Mouse (Mus musculus): ENCODE data around the gene Hap1. TPM values are rescaled to one million over a fixed set of nuclear protein-coding genes. Genes with fewer than 3 reads are reported as not detected.

The Hap1 gene
- polyA plus RNA-seq, 1 experiment from 2014 or later = 440 TPM

- peaks cover 20% of the 10 kb centered on the region for H3K4me1 ChIP-seq (ENCODE audit: control insufficient read depth, insufficient read depth, low read length)
- ATAC-seq = no peak
- no peaks in the 10 kb centered on the region for H3K9me3 ChIP-seq (replicated peaks; ENCODE audit: control insufficient read depth, low read length, poor library complexity, severe bottlenecking)
- H3K9ac ChIP-seq (ENCODE audit: low read depth, low read length) = no peak overlapping the region
- H3K27me3 ChIP-seq (ENCODE audit: control insufficient read depth, insufficient read depth, low read depth, low read length) = no peaks in the 10 kb centered on the region
- no peaks in the 10 kb centered on the region for H3K36me3 ChIP-seq (ENCODE audit: control insufficient read depth, insufficient read depth, low read length)
- no peak overlapping the region for H3K27ac ChIP-seq (ENCODE audit: low read length)
- H3K4me2 ChIP-seq (ENCODE audit: low read length) = no peak overlapping the region
- 60% methylated on average over 7 of the region's 7 CpGs for WGBS
- H3K4me3 ChIP-seq (ENCODE audit: low read depth, low read length) = no peak overlapping the region
Observed at GRCm38 (mm10) chr11:100391884-100392345, 36.0 kb upstream of the Hap1 start.

DNA sequence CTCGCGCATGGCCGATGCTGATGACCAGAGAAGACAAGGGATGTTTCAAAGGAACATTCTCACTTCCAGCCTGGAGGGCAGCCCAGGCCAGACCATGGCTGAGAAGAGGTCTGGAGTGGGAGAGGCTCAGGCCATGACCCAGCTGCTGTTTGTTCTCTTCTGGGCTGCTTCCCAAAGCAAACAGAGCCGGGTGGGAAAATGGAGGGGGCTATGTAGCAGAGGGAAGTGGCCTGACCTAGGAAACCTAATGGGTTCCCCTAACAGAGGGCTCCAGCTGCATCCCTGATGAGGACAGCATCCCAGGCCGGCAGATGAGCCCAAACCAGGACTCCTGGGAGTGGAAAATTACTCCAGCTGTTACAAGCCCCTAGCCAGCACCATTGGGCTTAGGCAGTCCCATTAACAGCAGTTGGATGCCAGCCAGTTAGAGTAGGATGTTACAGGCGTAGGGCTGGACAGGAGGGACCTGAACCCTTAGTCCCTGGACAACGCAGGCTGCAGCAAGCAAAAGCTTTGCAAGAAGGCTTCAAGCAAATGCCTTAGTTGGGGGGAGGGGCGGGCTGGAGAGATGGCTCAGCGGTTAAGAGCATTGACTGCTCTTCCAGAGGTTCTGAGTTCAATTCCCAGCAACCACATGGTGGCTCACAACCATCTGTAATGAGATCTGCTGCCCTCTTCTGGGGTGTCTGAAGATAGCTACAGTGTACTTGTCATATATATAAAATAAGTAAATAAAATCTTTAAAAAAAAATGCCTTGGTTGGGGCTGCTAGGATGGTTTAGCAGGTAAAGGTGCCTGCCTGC is 35.4 kb upstream of the Hap1 start:
- Histone ChIP-seq H3K9ac (ENCODE audit: low read depth, low read length) (no peak overlapping the region), H3K4me2 (ENCODE audit: low read length) (no peak overlapping the region), H3K27ac (ENCODE audit: low read length) (0 out of 2 replicates have a peak overlapping the region, but pooled peaks have one; percentile 4), H3K9me3 (replicated peaks; ENCODE audit: control insufficient read depth, low read length, poor library complexity, severe bottlenecking) (no peaks in the 10 kb centered on the region), H3K36me3 (ENCODE audit: control insufficient read depth, insufficient read depth, low read length) (no peaks in the 10 kb centered on the region), H3K4me1 (ENCODE audit: control insufficient read depth, insufficient read depth, low read length) (peaks cover 16% of the 10 kb centered on the region), H3K4me3 (ENCODE audit: low read depth, low read length) (no peak overlapping the region), H3K27me3 (ENCODE audit: control insufficient read depth, insufficient read depth, low read depth, low read length) (no peaks in the 10 kb centered on the region)
- ATAC-seq = peak; percentile 40; the same call in 1 of the 2 replicates
- 60% methylated on average over 9 of the region's 9 CpGs for WGBS

DNA sequence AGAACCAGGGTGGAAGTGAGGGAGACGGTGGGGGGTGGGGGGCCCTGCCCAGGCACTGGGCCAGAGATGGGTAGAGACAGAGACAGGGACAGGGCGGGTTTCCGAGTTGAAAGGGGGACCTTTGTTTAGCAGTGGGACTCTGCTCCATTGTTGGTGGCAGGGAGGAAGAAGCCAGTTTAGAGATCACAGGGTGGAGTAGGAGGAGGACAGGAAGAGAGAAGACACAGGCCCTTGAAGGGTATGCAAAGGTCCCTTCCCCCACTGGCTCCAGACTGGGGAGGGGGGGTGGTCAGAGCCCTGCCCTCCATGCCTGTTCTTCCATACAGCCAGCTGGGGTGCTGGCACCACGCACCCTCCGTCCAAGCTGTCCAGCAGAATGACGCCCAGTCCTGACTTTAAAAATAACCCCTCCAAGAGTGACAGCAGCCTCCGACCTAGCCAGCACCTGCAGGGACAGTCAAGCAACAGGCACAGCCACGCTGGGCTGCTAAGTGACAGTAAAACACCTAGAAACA is 34.1 kb upstream of the Hap1 start:
- Histone ChIP-seq H3K27ac (ENCODE audit: low read length) (no peak overlapping the region), H3K4me3 (ENCODE audit: low read depth, low read length) (no peak overlapping the region), H3K36me3 (ENCODE audit: control insufficient read depth, insufficient read depth, low read length) (peaks cover 9% of the 10 kb centered on the region), H3K9me3 (replicated peaks; ENCODE audit: control insufficient read depth, low read length, poor library complexity, severe bottlenecking) (no peaks in the 10 kb centered on the region), H3K9ac (ENCODE audit: low read depth, low read length) (no peak overlapping the region), H3K4me2 (ENCODE audit: low read length) (no peak overlapping the region), H3K27me3 (ENCODE audit: control insufficient read depth, insufficient read depth, low read depth, low read length) (no peaks in the 10 kb centered on the region), H3K4me1 (ENCODE audit: control insufficient read depth, insufficient read depth, low read length) (peaks cover 3% of the 10 kb centered on the region)
- ATAC-seq = no peak
- whole genome bisulfite sequencing = 53% methylated on average over 8 of the region's 8 CpGs

GRCm38 (mm10) chr11:100388588-100388987 is 32.7 kb upstream of the Hap1 start:
- no peak overlapping the region for H3K27ac ChIP-seq (ENCODE audit: low read length)
- H3K4me2 ChIP-seq (ENCODE audit: low read length) = no peak overlapping the region
- WGBS = 90% methylated on average over 6 of the region's 6 CpGs
- peaks cover 14% of the 10 kb centered on the region for H3K36me3 ChIP-seq (ENCODE audit: control insufficient read depth, insufficient read depth, low read length)
- no peaks in the 10 kb centered on the region; the same call in 1 of the 2 replicates for H3K4me1 ChIP-seq (ENCODE audit: control insufficient read depth, insufficient read depth, low read length)
- H3K27me3 ChIP-seq (ENCODE audit: control insufficient read depth, insufficient read depth, low read depth, low read length) = no peaks in the 10 kb centered on the region
- ATAC-seq = no peak
- H3K9me3 ChIP-seq (replicated peaks; ENCODE audit: control insufficient read depth, low read length, poor library complexity, severe bottlenecking) = no peaks in the 10 kb centered on the region
- H3K4me3 ChIP-seq (ENCODE audit: low read depth, low read length) = no peak overlapping the region
- no peak overlapping the region for H3K9ac ChIP-seq (ENCODE audit: low read depth, low read length)

- no peaks in the 10 kb centered on the region for H3K27me3 ChIP-seq (ENCODE audit: control insufficient read depth, insufficient read depth, low read depth, low read length)
- no peaks in the 10 kb centered on the region; the same call in 1 of the 2 replicates for H3K4me1 ChIP-seq (ENCODE audit: control insufficient read depth, insufficient read depth, low read length)
- 63% methylated on average over 14 of the region's 14 CpGs for WGBS
- no peak overlapping the region for H3K4me3 ChIP-seq (ENCODE audit: low read depth, low read length)
- H3K9me3 ChIP-seq (replicated peaks; ENCODE audit: control insufficient read depth, low read length, poor library complexity, severe bottlenecking) = no peaks in the 10 kb centered on the region
- peaks cover 21% of the 10 kb centered on the region for H3K36me3 ChIP-seq (ENCODE audit: control insufficient read depth, insufficient read depth, low read length)
- no peak overlapping the region for H3K4me2 ChIP-seq (ENCODE audit: low read length)
- H3K9ac ChIP-seq (ENCODE audit: low read depth, low read length) = no peak overlapping the region
- H3K27ac ChIP-seq (ENCODE audit: low read length) = no peak overlapping the region
- no peak for ATAC-seq
Observed at GRCm38 (mm10) chr11:100387589-100388375, 31.9 kb upstream of the Hap1 start.

- H3K27ac ChIP-seq (ENCODE audit: low read length) = no peak overlapping the region
- ATAC-seq = no peak
- WGBS = 93% methylated on average over 6 of the region's 6 CpGs
Observed at GRCm38 (mm10) chr11:100387111-100387510, 31.2 kb upstream of the Hap1 start.

DNA sequence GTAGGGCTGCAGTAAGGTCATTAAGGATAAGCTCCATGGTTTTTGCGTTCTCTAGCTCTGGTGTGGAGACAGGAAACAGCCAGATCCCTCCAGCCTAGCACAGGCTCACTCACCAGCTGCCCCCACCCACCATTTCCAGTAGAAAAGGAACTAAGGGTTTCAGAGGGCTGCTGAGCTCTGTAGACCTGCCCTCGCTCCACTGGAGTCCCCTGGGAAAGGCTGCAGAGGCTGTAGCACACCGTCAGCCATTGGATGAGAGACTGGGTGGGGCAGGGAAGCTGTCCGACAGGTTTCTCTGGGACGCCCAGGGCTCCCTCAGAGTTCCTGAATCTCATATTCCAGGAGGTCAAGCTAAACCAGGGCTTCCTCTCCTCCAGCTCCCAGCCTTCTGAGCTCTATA is 30.7 kb upstream of the Hap1 start:
- no peak overlapping the region for H3K27ac ChIP-seq (ENCODE audit: low read length)
- 50% methylated on average over 5 of the region's 5 CpGs for WGBS
- no peaks in the 10 kb centered on the region for H3K9me3 ChIP-seq (replicated peaks; ENCODE audit: control insufficient read depth, low read length, poor library complexity, severe bottlenecking)
- no peak for ATAC-seq
- no peak overlapping the region for H3K4me2 ChIP-seq (ENCODE audit: low read length)
- H3K4me1 ChIP-seq (ENCODE audit: control insufficient read depth, insufficient read depth, low read length) = no peaks in the 10 kb centered on the region; the same call in 1 of the 2 replicates
- H3K36me3 ChIP-seq (ENCODE audit: control insufficient read depth, insufficient read depth, low read length) = peaks cover 32% of the 10 kb centered on the region
- H3K27me3 ChIP-seq (ENCODE audit: control insufficient read depth, insufficient read depth, low read depth, low read length) = no peaks in the 10 kb centered on the region
- H3K4me3 ChIP-seq (ENCODE audit: low read depth, low read length) = no peak overlapping the region
- H3K9ac ChIP-seq (ENCODE audit: low read depth, low read length) = no peak overlapping the region

More at GRCm38 (mm10) chr11:100387111-100387510, 31.2 kb upstream of the Hap1 start:
- Histone ChIP-seq H3K4me1 (ENCODE audit: control insufficient read depth, insufficient read depth, low read length) (no peaks in the 10 kb centered on the region; the same call in 1 of the 2 replicates), H3K4me3 (ENCODE audit: low read depth, low read length) (no peak overlapping the region), H3K27me3 (ENCODE audit: control insufficient read depth, insufficient read depth, low read depth, low read length) (no peaks in the 10 kb centered on the region), H3K36me3 (ENCODE audit: control insufficient read depth, insufficient read depth, low read length) (peaks cover 27% of the 10 kb centered on the region), H3K4me2 (ENCODE audit: low read length) (no peak overlapping the region), H3K9me3 (replicated peaks; ENCODE audit: control insufficient read depth, low read length, poor library complexity, severe bottlenecking) (no peaks in the 10 kb centered on the region), H3K9ac (ENCODE audit: low read depth, low read length) (no peak overlapping the region)

- Histone ChIP-seq H3K9ac (ENCODE audit: low read depth, low read length) (no peak overlapping the region), H3K4me3 (ENCODE audit: low read depth, low read length) (no peak overlapping the region), H3K27ac (ENCODE audit: low read length) (no peak overlapping the region), H3K4me1 (ENCODE audit: control insufficient read depth, insufficient read depth, low read length) (no peaks in the 10 kb centered on the region; the same call in 1 of the 2 replicates), H3K27me3 (ENCODE audit: control insufficient read depth, insufficient read depth, low read depth, low read length) (no peaks in the 10 kb centered on the region), H3K9me3 (replicated peaks; ENCODE audit: control insufficient read depth, low read length, poor library complexity, severe bottlenecking) (no peaks in the 10 kb centered on the region), H3K4me2 (ENCODE audit: low read length) (no peak overlapping the region), H3K36me3 (ENCODE audit: control insufficient read depth, insufficient read depth, low read length) (peaks cover 41% of the 10 kb centered on the region)
- no peak for ATAC-seq
- 82% methylated on average over 3 of the region's 3 CpGs for WGBS
Observed at GRCm38 (mm10) chr11:100385016-100385415, 29.1 kb upstream of the Hap1 start.

Measured in midbrain, embryonic 16.5 days (tissue).